Comparison of ENCODE assay signal across 27 mouse cellular contexts in the genomic region with DNA sequence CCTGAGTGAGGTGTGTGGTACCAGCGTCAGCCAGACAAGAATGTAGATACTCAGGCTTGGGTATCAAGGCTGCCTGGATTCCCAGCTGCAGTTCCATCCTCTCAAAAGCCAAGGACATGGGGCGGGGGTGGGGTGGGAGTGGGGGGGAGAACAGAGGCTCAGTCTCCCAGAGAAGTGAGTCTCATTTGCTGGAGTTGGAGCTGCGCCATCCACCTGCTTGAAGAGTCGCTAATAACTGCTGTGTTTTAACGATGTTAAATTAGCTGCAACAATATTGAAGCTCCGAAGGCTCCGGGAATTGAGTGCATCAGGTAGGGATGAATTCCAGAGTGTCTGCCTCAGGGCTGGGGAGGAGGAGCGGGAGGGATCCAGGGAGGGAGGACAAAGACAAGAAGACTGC. TPM values are rescaled to one million over a fixed set of nuclear protein-coding genes. Genes with fewer than 3 reads are reported as not detected.
DNase-seq lines count a peak whose midpoint lies in the region; ATAC-seq lines count a peak whose summit lies in the region.
"Had no signal": no experiment of that assay in that cellular context is flagged by ENCODE, and none has a peak within 500 bp of the region (broad histone marks: within the 10 kb centered on the region; RNA-seq: fewer than 3 reads in every experiment).

No protein-coding gene starts in this region.

- H3K9ac ChIP-seq in hindbrain, embryonic 12.5 days: no peak overlapping the region
- H3K9ac ChIP-seq in hindbrain, embryonic 13.5 days: no peak overlapping the region
- H3K9ac ChIP-seq in forebrain, embryonic 13.5 days: no peak overlapping the region
- no peak overlapping the region for H3K9ac ChIP-seq in hindbrain, embryonic 16.5 days (ENCODE audit: low read depth, low read length)
- H3K9ac ChIP-seq: intestine, embryonic 15.5 days; limb, embryonic 12.5 days; liver, embryonic 12.5 days; midbrain, embryonic 15.5 days had no signal

- no peaks in the 10 kb centered on the region for H3K36me3 ChIP-seq in hindbrain, embryonic 12.5 days
- no peaks in the 10 kb centered on the region for H3K36me3 ChIP-seq in hindbrain, embryonic 13.5 days
- H3K36me3 ChIP-seq in forebrain, embryonic 13.5 days (ENCODE audit: poor library complexity, severe bottlenecking): no peaks in the 10 kb centered on the region
- H3K36me3 ChIP-seq in hindbrain, embryonic 16.5 days (ENCODE audit: control insufficient read depth, insufficient read depth, low read length): no peaks in the 10 kb centered on the region
- H3K36me3 ChIP-seq: G1E; heart, embryonic 10.5 days; intestine, embryonic 15.5 days; limb, embryonic 12.5 days; liver, embryonic 12.5 days; midbrain, embryonic 15.5 days had no signal

- 55% methylated on average over 8 of the region's 8 CpGs for WGBS in hindbrain, embryonic 12.5 days
- 53% methylated on average over 8 of the region's 8 CpGs for WGBS in hindbrain, embryonic 13.5 days
- WGBS in forebrain, embryonic 13.5 days: 31% methylated on average over 8 of the region's 8 CpGs
- 44% methylated on average over 8 of the region's 8 CpGs for WGBS in hindbrain, embryonic 16.5 days

- no peak overlapping the region for H3K4me2 ChIP-seq in hindbrain, embryonic 12.5 days (replicated peaks)
- no peak overlapping the region for H3K4me2 ChIP-seq in hindbrain, embryonic 13.5 days
- H3K4me2 ChIP-seq in forebrain, embryonic 13.5 days: no peak overlapping the region
- H3K4me2 ChIP-seq in hindbrain, embryonic 16.5 days (ENCODE audit: low read length): no peak overlapping the region
- H3K4me2 ChIP-seq: intestine, embryonic 15.5 days; limb, embryonic 12.5 days; liver, embryonic 12.5 days; midbrain, embryonic 15.5 days had no signal

- H3K4me1 ChIP-seq in hindbrain, embryonic 12.5 days: peaks cover 25% of the 10 kb centered on the region
- H3K4me1 ChIP-seq in hindbrain, embryonic 13.5 days (replicated peaks): peaks cover 33% of the 10 kb centered on the region
- peaks cover 32% of the 10 kb centered on the region for H3K4me1 ChIP-seq in forebrain, embryonic 13.5 days
- peaks cover 6% of the 10 kb centered on the region for H3K4me1 ChIP-seq in hindbrain, embryonic 16.5 days (ENCODE audit: control insufficient read depth, insufficient read depth, low read depth, low read length)

- H3K27ac ChIP-seq in hindbrain, embryonic 12.5 days: 0 out of 2 replicates have a peak overlapping the region, but pooled peaks have one; percentile 17
- no peak overlapping the region for H3K27ac ChIP-seq in hindbrain, embryonic 13.5 days
- H3K27ac ChIP-seq in forebrain, embryonic 13.5 days: peak overlapping the region; percentile 40; the same call in 1 of the 2 replicates
- H3K27ac ChIP-seq in hindbrain, embryonic 16.5 days (ENCODE audit: low read depth, low read length): peak overlapping the region; percentile 8; the same call in 1 of the 2 replicates
- H3K27ac ChIP-seq: heart, embryonic 10.5 days; intestine, embryonic 15.5 days; layer of hippocampus, adult 2 months; limb, embryonic 12.5 days; liver, embryonic 12.5 days; midbrain, embryonic 15.5 days had no signal

- H3K27me3 ChIP-seq in hindbrain, embryonic 12.5 days: peaks cover 5% of the 10 kb centered on the region; the same call in 1 of the 2 replicates
- peaks cover 5% of the 10 kb centered on the region; the same call in 1 of the 2 replicates for H3K27me3 ChIP-seq in hindbrain, embryonic 13.5 days
- 0 out of 2 replicates have a peak, but pooled peaks cover 3% of the 10 kb centered on the region for H3K27me3 ChIP-seq in forebrain, embryonic 13.5 days
- H3K27me3 ChIP-seq in hindbrain, embryonic 16.5 days (replicated peaks; ENCODE audit: control insufficient read depth, insufficient read depth, low read length): no peaks in the 10 kb centered on the region
- H3K27me3 ChIP-seq: CH12.LX; intestine, embryonic 15.5 days; midbrain, embryonic 15.5 days had no signal

- no peak overlapping the region for H3K4me3 ChIP-seq in hindbrain, embryonic 12.5 days
- no peak overlapping the region for H3K4me3 ChIP-seq in hindbrain, embryonic 13.5 days
- no peak overlapping the region for H3K4me3 ChIP-seq in forebrain, embryonic 13.5 days
- H3K4me3 ChIP-seq in hindbrain, embryonic 16.5 days (ENCODE audit: low read length): no peak overlapping the region
- H3K4me3 ChIP-seq: heart, embryonic 10.5 days; intestine, embryonic 15.5 days; layer of hippocampus, adult 2 months; limb, embryonic 12.5 days; liver, embryonic 12.5 days; midbrain, embryonic 15.5 days; myocyte had no signal

- ATAC-seq in hindbrain, embryonic 12.5 days (ENCODE audit: low FRiP score): no peak
- no peak for ATAC-seq in hindbrain, embryonic 13.5 days (ENCODE audit: low FRiP score)
- ATAC-seq in forebrain, embryonic 13.5 days: peak; percentile 41; the same call in 1 of the 2 replicates
- peak; percentile 41; the same call in 1 of the 2 replicates for ATAC-seq in hindbrain, embryonic 16.5 days
- ATAC-seq: intestine, embryonic 15.5 days; liver, embryonic 12.5 days; midbrain, embryonic 15.5 days; Patski had no signal

- DNase-seq in brain, adult 2 months (ENCODE audit: low read depth, low spot score): peak; percentile 42
- DNase-seq in kidney, adult 18-20 months: no peak
- DNase-seq in thymus, postnatal 4 days: no peak
- DNase-seq: B cell, adult 2 months; cerebellum, adult 18-20 months; cerebellum, postnatal 36 days; heart, postnatal 4 days; kidney, adult 9 months; kidney, postnatal 14 days; lung, adult 18-20 months; lung, postnatal 14 days; right cerebral cortex, postnatal 14 days; spleen, adult 18-20 months had no signal

- H3K9me3 ChIP-seq in hindbrain, embryonic 12.5 days (replicated peaks): no peaks in the 10 kb centered on the region
- H3K9me3 ChIP-seq in hindbrain, embryonic 13.5 days: no peaks in the 10 kb centered on the region
- H3K9me3 ChIP-seq in forebrain, embryonic 13.5 days (replicated peaks): no peaks in the 10 kb centered on the region
- H3K9me3 ChIP-seq in hindbrain, embryonic 16.5 days (ENCODE audit: control insufficient read depth, low read length): no peaks in the 10 kb centered on the region
- H3K9me3 ChIP-seq: heart, embryonic 10.5 days; intestine, embryonic 15.5 days; midbrain, embryonic 15.5 days had no signal

RNA-seq across cellular contexts. Expression of gene Klhdc7a, which starts 27.8 kb away (rescaled TPM):
- polyA plus RNA-seq in hindbrain, embryonic 12.5 days (2016; fragmentation: Nextera tagmentation; extraction: Ambion mirVana): 0.38 and 0.59 TPM in 2 replicates
- 0.47 and 0.61 TPM in 2 replicates for polyA plus RNA-seq in hindbrain, embryonic 13.5 days (2015; fragmentation: Nextera tagmentation; extraction: Ambion mirVana)
- 0.33 and 0.34 TPM in 2 replicates for polyA plus RNA-seq in forebrain, embryonic 13.5 days (2015; fragmentation: Nextera tagmentation; extraction: Ambion mirVana)
- 0.68 and 0.76 TPM in 2 replicates for polyA plus RNA-seq in hindbrain, embryonic 16.5 days (2015; fragmentation: Nextera tagmentation; extraction: Ambion mirVana)
- polyA plus RNA-seq: G1E; limb, embryonic 12.5 days; myocyte had no signal

Comparison
In these comparisons a context has a peak if more than half of its experiments do, and no peak if none do; other contexts are left out.
1. ATAC-seq: peak in forebrain, embryonic 13.5 days (single experiment) and hindbrain, embryonic 16.5 days (single experiment); none in hindbrain, embryonic 12.5 days (single experiment) and hindbrain, embryonic 13.5 days (single experiment).